Mouse (Mus musculus): ENCODE measurements around the gene Hyal1.

The Hyal1 gene

DNA sequence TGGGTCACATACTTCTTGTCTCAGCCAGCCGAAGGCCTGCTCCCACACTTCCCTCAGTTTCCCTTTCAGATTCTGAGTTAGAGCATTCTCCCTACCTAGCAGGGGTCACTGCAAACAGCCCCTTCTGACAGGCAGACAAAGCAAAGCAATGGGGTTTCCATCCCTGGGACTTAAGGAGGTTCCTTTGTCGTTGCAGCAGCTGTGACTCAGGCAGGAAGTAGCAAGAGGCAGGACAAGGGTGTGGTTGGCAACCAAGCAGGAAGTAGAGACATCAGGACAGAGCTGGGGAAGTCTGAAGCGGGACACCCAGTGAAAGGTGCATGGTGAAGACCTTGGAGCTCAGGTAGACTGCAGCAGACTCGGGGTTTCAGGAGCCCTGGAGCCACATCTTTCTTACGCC lies 47.8 kb downstream of the Hyal1 start:
- no peak for DNase-seq

DNA sequence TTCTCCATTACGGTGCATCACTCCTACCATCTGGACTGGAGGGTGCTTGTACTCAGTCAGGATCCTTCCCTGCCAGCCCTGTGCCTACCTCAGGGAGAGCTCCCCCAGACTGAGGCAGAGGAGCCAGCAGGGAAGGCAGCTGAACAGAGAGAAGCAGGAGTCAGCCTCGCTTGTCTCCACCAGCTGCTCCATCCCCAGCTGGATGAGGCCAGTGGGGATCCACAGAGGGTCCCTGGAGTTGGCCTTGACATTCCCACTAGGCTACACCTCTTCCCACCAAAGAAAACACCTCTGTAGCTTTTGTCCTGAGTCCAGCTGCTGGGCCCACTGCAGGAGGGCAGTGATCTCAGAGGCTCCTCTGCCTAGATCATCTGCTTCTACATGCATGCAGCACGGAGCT lies 48.2 kb downstream of the Hyal1 start:
- no peak for DNase-seq

DNA sequence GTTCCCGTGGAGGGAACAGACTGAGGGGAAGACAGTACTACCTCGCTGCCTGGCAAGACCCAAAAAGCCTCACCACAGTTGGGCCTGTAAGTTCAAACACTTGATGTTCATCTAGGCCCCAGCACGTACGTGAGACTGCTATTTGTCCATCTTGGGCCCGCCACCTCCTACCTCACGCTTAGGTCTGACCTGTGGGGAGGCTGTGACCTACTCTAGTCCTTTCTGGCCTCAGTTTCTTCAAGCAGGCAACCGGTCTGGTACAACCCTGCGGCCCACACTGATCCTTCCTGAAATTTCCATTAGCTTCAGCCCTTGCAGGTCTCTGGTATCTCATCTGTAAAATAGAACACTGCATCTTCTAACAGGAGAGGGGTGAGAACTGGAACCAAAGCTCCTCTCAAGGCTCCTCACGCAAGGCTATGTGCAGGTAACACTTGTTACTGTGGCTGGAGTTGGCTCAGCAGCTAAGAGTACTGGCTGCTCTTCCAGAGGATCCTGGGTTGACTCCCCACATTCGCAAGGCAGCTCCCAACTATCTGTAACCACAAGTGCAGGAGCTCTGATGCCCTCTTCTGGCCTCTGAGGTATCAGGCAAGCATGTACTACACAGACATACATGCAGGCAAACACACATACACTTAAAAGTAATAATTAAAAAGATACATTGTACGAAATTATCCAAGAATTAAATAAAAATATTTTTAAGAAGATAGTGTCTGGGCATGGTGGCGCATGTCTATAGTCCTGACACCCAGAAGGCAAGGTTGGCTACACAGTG lies 48.8 kb downstream of the Hyal1 start:
- no peak for DNase-seq

DNA sequence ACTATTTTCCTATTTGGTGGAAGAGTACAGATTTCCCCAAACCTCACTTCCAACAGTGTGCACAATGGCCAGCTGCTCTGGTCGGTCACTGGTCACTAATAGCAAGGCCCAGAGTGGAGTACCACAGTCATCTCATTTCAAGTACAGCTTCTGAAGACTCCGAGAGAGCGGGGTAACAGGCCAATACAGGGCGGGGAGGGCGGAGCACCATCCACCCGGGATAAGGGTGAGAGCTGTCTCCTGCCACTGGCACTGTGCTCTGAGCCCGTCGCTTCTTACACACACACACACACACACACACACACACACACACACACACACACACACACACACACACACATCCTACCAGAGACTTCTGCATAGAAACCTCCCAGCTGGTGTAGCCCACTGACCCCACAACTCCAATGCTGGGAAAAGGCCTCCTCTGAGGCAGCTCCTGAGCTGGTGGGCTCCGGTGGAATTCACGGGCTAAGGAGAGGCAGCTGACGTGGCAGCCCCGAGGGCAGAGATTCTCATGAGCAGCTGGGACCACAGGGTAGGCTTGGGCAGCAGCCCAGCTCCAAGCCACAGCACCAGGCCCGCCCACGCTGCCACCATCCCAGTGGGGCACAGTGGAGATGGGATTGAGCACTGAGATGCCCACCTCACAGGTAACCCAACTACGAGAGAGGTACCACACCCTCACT lies 49.6 kb downstream of the Hyal1 start:
- no peak for DNase-seq

DNA sequence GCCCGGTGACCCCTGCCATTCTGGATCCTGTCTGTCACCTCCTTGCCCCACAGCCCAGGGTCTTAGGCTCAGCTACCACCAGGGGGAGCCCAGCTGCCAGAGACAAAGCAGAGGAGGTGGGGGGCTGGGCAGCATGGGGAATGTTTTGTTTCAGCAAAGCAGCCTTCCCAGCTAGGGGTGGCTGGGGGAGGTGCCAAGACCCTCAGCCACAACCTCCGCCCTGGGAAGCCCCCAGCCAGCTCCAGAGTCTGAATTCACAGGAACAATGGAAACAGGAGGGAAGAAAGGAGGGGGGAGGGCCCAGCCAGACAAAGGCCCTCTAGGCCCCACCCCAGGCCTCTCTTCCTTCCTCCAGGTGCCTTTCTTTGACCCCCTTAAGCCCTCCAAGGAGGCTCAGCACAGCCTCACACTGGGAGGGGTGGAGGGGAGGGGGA lies 50.1 kb downstream of the Hyal1 start:
- DNase-seq = peak; percentile 96

DNA sequence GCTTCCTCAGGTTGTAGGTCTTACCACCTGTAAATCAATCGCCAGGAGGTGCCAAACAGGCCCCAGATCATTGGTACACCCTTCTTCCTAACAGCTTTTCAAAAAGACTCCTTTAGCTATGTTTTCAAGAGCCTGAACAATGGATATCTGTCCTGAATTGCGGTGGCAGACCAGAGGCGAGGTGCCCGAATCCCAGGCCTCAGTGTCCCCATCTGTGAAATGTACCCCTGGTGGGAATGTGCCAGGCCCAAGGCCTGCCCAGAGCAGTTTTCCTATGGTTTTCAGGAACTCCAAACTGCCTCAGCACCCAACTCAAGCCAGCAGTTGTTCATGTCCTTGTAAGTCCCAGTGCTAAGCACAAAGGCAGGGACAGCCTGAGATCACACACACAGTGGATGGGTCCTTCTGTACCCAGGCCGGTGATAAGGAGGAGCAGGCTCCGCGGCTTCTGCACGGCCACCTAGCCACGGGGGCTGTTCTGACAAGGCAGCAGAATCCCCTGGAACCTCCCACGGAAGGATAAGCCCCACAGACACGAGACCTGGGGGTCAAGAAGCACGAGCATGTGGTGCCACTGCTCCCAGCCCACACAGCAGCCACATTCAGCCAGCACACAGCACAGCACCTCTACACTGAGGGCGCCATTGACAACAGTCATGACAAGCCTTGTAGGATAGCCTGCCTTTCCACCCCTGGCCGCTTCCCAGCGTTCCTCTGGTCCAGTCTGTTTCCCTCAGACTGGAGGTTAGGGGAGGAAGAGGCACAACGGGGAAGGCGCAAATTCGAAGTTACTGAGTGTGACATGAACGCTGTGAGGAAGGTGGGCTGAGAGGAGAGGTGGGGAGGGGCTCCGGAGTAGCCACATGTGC lies 50.9 kb downstream of the Hyal1 start:
- no peak for DNase-seq

DNA sequence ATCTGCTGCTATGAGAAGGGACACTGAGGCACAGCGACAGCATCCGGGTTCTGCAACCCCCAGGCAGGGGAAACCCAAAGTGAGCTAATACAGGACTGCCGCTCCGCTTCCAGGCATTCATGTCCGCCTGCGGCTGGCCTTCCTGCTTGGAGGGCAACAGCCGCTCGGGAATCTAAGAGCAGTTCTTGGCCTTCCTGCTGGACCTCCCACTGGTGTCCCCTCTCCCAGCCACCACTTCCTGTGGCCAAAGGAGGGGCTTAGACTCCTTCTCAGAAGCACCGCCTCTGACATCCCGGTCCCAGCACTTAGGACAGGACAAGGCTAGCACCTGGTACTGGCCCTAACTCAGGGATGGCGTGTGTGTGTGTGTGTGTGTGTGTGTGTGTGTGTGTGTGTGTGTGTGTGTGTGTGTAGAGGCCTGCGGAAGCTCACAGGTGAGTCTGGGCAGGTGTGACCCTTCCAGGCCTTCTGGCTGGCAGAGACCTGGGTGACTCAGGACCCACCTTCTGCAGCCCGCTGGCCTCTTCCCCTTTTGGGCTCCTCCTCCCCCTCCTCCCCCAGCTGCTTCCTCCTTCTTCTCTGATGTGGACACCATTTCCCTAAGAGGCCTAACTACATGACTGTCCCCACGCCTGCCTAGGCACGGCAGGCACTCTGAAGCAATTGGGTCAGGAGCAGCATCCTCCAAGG lies 52.1 kb downstream of the Hyal1 start:
- no peak for DNase-seq

DNA sequence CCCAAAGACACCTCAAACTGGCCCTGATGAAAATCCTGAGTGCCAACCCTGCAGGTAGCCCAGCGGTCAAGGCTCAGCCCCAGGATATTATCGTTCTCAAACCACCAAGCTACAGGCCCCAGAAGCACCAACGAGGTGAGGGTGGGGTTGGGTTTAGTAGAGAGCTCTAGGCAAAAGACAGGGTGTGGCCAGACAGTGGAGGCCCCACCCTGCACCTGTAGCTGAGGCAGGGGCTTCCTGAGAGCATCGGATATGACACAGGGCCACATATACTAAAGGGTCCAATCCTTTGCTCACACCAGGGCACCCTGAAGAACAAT lies 52.6 kb downstream of the Hyal1 start:
- no peak for DNase-seq

DNA sequence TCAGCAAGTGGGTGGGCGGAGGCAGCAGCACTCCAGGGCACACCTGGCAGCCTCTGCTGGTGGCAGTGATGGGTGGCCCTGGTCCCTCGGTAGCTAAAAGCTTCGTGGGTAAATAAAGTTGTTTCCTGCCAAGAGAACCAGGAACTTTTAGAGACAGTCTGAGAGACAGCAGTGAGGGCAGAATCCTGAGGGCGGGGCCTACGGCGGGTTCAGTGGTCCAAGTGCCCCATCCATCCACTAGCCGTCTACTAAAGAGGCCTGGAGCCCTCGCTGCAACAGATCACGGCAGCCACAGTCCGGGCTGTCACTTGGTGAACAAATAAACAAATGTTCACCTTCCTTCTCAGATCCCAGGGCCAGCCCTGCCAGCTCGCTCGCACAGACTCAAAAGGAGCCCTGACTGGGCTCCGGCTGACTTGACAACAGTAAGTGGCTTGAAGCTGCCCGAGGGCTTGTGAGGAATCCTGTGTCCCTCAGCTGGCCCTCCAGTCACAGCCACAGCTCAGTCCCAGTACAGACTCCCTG lies 53.2 kb downstream of the Hyal1 start:
- peak; percentile 70 for DNase-seq

DNA sequence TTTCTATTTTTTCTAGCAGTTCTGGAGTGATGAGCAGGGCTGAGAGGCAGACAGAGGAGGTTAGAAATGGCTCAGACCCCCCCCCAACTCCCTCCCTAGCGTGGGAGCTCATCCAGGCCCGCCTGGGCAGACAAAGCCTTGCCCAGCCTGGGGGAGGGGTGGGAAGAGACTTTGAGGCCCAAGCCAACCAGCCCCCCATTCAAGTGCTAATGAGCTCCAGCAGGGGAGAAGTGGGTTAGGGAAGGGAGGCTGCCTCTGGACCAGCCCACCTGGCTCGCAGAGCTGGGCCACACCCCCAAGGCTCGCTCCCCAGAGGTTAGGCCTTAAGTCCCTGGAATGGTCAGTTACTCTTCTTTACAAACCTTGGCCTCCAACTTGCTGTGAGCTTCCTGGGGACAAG lies 53.8 kb downstream of the Hyal1 start:
- DNase-seq = peak; percentile 91

Data from embryo, embryonic 11 days (tissue).